Mouse (Mus musculus) embryonic facial prominence, embryonic 13.5 days (tissue): ENCODE results near the gene Map1b. TPM values are rescaled to one million over a fixed set of nuclear protein-coding genes. Genes with fewer than 3 reads are reported as not detected.

ENCODE experiments used
- ATAC-seq: fragments of 200-750 bp; cut with Nextera tagmentation; 2 replicates; pipeline ENCODE4 v1.8.0; 2017; ENCODE audit warnings: low read depth; ENCODE audit not compliant: insufficient number of reproducible peaks, insufficient read depth, low FRiP score, low TSS enrichment
- H3K27ac ChIP-seq: fragments of 300-500 bp; sonication (generic); 2 replicates; pipeline ENCODE4 v1.5.1; 2015; ENCODE audit warnings: moderate library complexity, mild to moderate bottlenecking, inconsistent platforms
- H3K27me3 ChIP-seq: fragments of 300-500 bp; sonication (generic); 2 replicates; pipeline ENCODE4 v1.6.1; 2015; ENCODE audit warnings: mild to moderate bottlenecking, inconsistent platforms
- H3K36me3 ChIP-seq: fragments of 300-500 bp; sonication (generic); 2 replicates; pipeline ENCODE4 v1.6.1; 2015; ENCODE audit warnings: mild to moderate bottlenecking, inconsistent platforms
- H3K4me1 ChIP-seq: fragments of 300-500 bp; sonication (generic); 2 replicates; pipeline ENCODE4 v1.6.1; 2015; ENCODE audit warnings: inconsistent platforms
- H3K4me2 ChIP-seq: fragments of 300-500 bp; sonication (generic); 2 replicates; pipeline ENCODE4 v1.6.1; 2015; ENCODE audit warnings: moderate library complexity, mild to moderate bottlenecking, inconsistent platforms
- H3K4me3 ChIP-seq: fragments of 300-500 bp; sonication (generic); 2 replicates; pipeline ENCODE4 v1.5.1; 2015; ENCODE audit warnings: mild to moderate bottlenecking, inconsistent platforms
- H3K9ac ChIP-seq: fragments of 300-500 bp; sonication (generic); 2 replicates; pipeline ENCODE4 v1.6.1; 2015; ENCODE audit warnings: mild to moderate bottlenecking, inconsistent platforms
- H3K9me3 ChIP-seq: fragments of 300-500 bp; sonication (generic); 2 replicates; pipeline ENCODE4 v1.6.1; 2016; ENCODE audit warnings: inconsistent platforms
- WGBS: fragments of 180-500 bp; shearing (Covaris S2); methylation state at CpG from one replicate; pipeline ENCODE4 v1.1.7; 2015; ENCODE audit warnings: mixed read lengths; 5-methylcytosine and 5-hydroxymethylcytosine counted together
- polyA plus RNA-seq: library from polyadenylated mRNA; unstranded; fragments of >200 nt; fragmentation: Nextera tagmentation; extraction: Ambion mirVana; gene quantifications from 2 replicates; pipeline ENCODE4 v1.2.1, GENCODE M21; 2015

The Map1b gene
- polyA plus RNA-seq, 1 experiment from 2014 or later = 176 TPM

DNA sequence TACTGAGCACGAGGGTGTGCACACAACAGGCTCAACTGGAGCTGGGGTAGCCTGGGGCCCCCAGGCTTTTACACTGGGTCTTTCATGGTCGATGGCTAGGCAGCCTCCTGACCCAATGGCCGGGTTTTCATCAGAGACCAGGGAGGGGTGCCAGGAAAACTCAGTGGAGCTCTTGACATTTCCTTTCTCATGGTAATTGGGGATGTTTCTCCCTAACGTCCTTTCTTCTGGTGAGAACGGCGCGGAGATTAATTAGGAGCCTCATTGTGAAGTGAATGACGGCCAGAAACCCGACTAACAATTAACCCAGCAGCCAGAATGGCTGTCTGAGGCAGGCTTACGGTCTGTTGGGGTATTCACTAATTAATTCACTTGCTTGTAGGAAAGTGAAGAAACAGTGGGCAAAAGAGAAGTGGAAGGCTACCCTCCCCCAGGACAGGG is 71.9 kb downstream of the Map1b start:
- ATAC-seq = no peak
- Histone ChIP-seq H3K36me3 (peaks cover 17% of the 10 kb centered on the region), H3K4me3 (no peak overlapping the region), H3K27ac (no peak overlapping the region), H3K4me1 (peaks cover 52% of the 10 kb centered on the region), H3K4me2 (no peak overlapping the region), H3K9me3 (no peaks in the 10 kb centered on the region), H3K27me3 (no peaks in the 10 kb centered on the region), H3K9ac (no peak overlapping the region)
- WGBS = 14% methylated on average over 10 of the region's 10 CpGs

DNA sequence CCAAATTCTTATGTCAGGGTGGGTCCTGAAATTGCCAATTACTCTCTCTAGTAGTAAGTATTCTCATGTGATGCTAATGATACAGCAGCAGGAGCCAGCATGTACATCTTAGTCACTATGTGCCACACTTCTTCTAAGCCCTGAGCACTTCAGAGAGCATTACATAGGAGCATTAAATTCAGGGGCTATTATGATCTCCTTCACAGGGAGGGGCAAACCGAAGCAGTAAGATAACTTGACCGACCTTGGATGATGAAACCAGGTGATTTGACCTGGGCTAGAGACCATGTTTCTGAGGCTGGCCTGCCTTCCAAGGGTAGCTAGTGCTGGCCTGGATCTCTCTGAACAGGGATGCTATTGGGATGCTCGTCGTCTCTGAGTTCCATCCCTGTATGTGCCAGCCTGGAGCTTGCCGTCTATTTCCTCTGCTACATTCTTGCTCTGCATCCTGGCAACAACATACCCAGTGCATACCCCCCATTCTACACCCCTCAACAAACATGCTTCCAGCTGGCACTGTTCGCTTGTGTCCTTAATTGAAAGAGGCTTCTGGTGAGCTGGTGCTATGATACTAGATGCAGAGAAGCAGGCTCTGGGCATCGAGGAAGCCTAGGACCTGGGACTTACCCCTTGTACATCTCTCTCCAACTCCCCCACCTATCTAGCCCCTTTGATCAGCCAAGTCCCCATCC is 72.7 kb downstream of the Map1b start:
- Histone ChIP-seq H3K4me1 (peaks cover 44% of the 10 kb centered on the region), H3K27me3 (no peaks in the 10 kb centered on the region), H3K4me2 (no peak overlapping the region), H3K4me3 (no peak overlapping the region), H3K9ac (no peak overlapping the region), H3K9me3 (no peaks in the 10 kb centered on the region), H3K36me3 (peaks cover 18% of the 10 kb centered on the region), H3K27ac (no peak overlapping the region)
- ATAC-seq = no peak
- 73% methylated on average over 7 of the region's 7 CpGs for WGBS

DNA sequence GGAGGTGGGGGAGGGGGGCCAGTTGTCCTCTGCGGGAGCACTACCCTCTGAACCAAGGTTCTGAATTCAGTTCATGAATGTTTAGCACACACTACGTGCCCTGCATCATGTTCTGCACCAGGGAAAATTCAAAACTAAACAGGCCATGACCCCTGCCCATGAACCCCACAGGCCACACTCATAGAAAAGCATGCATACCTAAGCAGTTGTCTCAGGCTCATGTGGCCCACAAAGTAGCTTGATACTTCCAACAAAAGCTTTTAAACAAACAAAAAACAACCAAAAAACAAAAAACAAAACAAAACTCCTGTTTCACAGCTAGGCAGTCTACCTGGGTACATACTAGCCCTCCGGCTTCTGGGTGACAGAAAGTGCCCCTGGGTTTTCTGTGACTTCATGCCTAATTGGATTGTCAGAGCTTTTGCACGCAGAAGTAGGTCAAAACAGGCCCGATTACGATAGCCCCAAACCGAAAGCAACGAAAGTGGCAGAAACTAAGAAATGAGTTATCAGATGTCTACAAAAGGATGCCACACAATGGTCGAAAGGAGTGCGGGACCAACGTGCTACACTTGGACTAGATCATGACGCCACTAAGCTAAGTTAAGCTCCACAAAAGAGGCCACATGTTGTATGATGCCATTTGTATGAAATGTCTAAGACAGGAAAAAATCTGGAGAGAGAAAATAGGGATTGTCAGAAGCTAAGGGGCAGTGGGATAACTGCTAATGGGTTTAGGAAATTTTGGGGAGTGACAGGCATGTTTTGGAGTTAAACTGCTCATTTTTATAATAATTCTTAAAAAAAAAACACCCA is 73.7 kb downstream of the Map1b start:
- no peak for ATAC-seq
- Histone ChIP-seq H3K36me3 (peaks cover 21% of the 10 kb centered on the region), H3K9me3 (no peaks in the 10 kb centered on the region), H3K27ac (no peak overlapping the region), H3K4me3 (no peak overlapping the region), H3K4me1 (peaks cover 38% of the 10 kb centered on the region), H3K4me2 (no peak overlapping the region), H3K9ac (no peak overlapping the region), H3K27me3 (no peaks in the 10 kb centered on the region)
- 60% methylated on average over 12 of the region's 12 CpGs for WGBS

DNA sequence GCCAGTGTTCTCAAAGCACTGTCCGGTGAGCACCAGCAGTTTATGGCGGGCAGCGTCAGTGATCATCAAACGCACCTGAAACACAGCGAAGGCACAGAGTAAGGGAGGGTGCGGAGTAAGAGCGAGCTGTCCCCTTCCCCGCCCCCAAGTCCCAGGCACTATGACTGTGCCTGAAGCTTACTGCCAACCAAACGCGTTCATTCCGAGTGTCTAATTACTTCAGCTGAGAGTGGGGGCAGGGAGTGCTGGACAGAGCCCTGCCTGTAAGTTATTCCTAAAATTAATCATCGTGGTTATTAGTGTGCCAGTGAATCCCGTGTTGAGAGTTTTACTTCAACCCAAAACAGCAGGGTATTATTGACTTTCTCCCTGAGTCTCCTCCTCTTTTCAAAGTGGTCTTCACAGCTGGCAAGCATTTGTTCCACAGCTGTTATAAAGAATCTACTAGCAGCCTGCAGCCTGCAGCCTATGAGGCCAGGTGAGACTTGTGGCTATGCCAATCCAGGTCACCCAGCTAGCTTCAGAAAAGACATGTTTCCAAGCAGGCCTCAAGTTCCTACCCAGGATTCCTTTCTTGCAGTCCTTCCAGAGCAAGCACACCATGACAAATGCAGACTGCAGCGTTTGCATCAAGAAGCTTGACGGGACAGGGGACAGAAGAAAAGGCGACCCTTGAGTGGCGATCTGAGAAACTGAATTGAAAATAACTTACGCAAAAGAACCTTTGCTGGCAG is 74.5 kb downstream of the Map1b start:
- no peak overlapping the region for H3K4me2 ChIP-seq
- no peaks in the 10 kb centered on the region for H3K9me3 ChIP-seq
- no peak for ATAC-seq
- no peak overlapping the region for H3K27ac ChIP-seq
- no peaks in the 10 kb centered on the region for H3K27me3 ChIP-seq
- H3K4me3 ChIP-seq = no peak overlapping the region
- H3K4me1 ChIP-seq = peaks cover 34% of the 10 kb centered on the region
- H3K36me3 ChIP-seq = peaks cover 29% of the 10 kb centered on the region
- no peak overlapping the region for H3K9ac ChIP-seq
- WGBS = 36% methylated on average over 18 of the region's 18 CpGs

DNA sequence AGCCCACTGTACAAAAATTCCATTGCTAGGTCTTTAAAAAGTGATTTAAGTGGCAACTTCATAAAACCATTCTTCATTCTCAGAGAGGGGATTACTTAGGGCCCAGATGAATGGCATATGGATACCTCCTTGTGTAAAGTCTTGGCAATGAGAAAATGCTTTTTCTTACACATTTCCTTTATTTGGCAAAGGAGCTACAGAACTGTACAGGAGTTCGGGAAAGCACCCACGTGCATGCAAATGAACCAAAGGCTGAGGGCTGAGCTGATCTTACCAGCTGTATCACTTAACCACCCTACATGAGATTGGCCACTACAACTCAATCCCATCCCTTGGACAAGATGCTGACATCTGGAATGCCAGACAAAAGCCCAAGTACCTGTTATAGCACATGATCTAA is 76.1 kb downstream of the Map1b start:
- Histone ChIP-seq H3K9me3 (no peaks in the 10 kb centered on the region), H3K27me3 (no peaks in the 10 kb centered on the region), H3K27ac (no peak overlapping the region), H3K4me3 (no peak overlapping the region), H3K9ac (no peak overlapping the region), H3K36me3 (peaks cover 39% of the 10 kb centered on the region), H3K4me2 (no peak overlapping the region), H3K4me1 (peaks cover 27% of the 10 kb centered on the region)
- 95% methylated on average over 2 of the region's 2 CpGs for WGBS
- ATAC-seq = no peak

DNA sequence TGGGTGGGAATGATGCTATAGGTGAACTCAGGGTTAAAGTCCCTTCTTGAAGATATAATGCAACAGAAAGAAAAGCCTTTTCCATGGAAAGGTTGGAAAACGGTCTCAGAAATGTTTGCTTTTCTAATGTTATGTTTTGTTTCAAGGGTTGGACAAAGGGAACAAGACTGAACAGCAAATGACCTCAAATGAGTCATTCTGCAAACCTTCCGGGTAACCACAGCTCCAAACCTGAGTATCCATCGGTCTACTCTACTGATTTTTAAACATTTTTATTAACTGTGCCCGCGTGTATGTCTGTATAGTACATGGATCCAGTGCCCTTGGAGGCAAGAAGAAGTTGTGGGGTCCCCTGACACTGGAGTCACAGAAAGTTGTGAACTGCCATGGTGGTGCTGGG is 77.0 kb downstream of the Map1b start:
- 96% methylated on average over 5 of the region's 5 CpGs for WGBS
- Histone ChIP-seq H3K36me3 (peaks cover 48% of the 10 kb centered on the region), H3K4me3 (no peak overlapping the region), H3K9me3 (no peaks in the 10 kb centered on the region), H3K9ac (no peak overlapping the region), H3K27ac (no peak overlapping the region), H3K4me2 (no peak overlapping the region), H3K27me3 (no peaks in the 10 kb centered on the region), H3K4me1 (peaks cover 19% of the 10 kb centered on the region)
- ATAC-seq = no peak

DNA sequence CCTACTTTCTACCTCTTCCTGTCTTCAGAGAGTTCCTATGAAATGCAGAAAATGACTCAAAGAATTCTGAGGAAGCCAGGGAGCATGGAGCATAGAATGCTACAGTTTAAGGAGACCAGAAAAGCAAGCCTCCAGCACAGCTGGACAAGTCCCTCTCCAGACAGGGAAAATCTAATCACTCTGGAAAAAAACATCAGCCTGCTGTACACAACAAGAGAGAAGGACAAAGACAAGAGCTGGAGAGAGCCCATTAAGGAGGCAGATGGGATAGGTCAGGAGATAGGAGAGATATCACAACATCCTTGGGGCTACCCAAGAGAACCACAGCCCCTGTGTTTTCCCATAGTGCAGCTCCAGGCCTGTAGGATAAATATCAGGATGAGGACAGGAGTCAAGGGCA is 79.3 kb downstream of the Map1b start:
- Histone ChIP-seq H3K27me3 (no peaks in the 10 kb centered on the region), H3K27ac (no peak overlapping the region), H3K9ac (no peak overlapping the region), H3K4me3 (no peak overlapping the region), H3K36me3 (peaks cover 71% of the 10 kb centered on the region), H3K9me3 (no peaks in the 10 kb centered on the region), H3K4me2 (no peak overlapping the region), H3K4me1 (peaks cover 11% of the 10 kb centered on the region)
- ATAC-seq = no peak

DNA sequence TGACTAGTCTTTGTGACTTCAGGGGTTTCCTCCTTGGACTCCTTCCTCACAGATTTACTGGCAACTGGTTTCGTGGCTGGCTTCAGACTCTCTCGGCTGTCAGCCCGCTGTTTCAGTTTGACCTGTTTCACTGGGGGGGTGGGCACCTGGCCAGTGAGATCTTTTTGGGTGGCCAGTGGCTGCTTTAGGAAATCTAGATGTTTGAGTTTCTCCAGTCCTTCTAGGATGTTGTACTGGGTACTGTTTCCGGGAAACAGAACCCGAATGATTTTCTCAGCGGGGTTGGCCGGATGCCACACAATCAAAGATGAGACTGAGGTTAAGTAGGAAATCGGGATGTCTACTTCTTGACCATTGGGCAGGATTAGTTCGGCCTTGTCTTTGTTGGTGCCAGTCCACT is 81.8 kb downstream of the Map1b start:
- H3K36me3 ChIP-seq = peaks cover 80% of the 10 kb centered on the region
- ATAC-seq = no peak
- H3K9me3 ChIP-seq = no peaks in the 10 kb centered on the region
- WGBS = 95% methylated on average over 9 of the region's 9 CpGs
- H3K27me3 ChIP-seq = no peaks in the 10 kb centered on the region
- 0 out of 2 replicates have a peak, but pooled peaks cover 3% of the 10 kb centered on the region for H3K4me1 ChIP-seq
- H3K4me2 ChIP-seq = no peak overlapping the region
- H3K9ac ChIP-seq = no peak overlapping the region
- H3K4me3 ChIP-seq = no peak overlapping the region
- no peak overlapping the region for H3K27ac ChIP-seq

DNA sequence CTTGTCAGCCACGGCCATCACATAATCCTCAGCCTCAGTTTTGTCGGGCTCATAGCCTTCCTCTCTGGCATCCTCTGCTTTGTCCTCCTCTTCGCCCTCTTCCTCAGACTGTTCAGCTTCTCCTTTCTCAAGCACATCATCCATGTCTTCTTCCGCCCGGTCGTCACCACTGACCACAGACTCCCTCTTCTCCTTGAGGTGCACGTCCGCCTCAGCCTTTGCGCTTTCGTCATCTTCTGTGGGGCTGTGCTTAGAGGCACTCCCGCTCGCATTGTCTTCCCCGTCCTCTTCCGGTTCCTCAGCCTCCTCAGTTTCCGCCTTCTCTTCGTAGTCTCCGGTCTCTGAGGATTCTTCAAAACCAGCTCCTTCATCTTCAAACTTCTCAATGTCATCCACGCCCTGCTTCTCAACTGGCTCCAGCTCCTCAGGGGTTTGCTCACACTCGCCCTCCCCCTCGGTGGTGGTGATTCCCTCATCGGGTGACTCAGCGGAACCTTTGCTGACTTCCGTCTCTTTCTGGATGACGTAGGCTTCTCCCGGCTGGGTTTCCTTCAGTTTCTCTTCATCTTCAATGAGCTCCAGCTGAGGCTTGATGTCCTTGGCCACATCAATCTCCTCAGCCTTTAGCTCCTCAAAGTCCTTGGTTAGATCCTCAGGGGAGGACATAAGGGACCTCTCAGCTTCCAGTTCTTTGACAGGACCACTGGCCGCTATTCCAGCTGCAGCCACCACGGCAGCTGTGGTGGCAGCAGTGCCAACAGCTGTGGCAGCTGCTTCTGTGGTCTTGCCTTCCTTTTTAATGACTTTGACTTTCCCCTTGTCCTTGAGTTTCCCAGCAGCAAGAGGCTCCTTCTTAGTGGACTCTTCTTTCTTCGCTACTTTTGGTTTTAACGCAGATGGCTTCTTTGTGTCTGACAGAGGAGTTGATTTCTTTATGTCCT is 83.0 kb downstream of the Map1b start:
- no peaks in the 10 kb centered on the region for H3K27me3 ChIP-seq
- H3K9me3 ChIP-seq = no peaks in the 10 kb centered on the region
- no peak overlapping the region for H3K9ac ChIP-seq
- no peak for ATAC-seq
- peaks cover 87% of the 10 kb centered on the region for H3K36me3 ChIP-seq
- 92% methylated on average over 29 of the region's 29 CpGs for WGBS
- no peak overlapping the region for H3K4me2 ChIP-seq
- 0 out of 2 replicates have a peak, but pooled peaks cover 3% of the 10 kb centered on the region for H3K4me1 ChIP-seq
- H3K4me3 ChIP-seq = no peak overlapping the region
- H3K27ac ChIP-seq = no peak overlapping the region

DNA sequence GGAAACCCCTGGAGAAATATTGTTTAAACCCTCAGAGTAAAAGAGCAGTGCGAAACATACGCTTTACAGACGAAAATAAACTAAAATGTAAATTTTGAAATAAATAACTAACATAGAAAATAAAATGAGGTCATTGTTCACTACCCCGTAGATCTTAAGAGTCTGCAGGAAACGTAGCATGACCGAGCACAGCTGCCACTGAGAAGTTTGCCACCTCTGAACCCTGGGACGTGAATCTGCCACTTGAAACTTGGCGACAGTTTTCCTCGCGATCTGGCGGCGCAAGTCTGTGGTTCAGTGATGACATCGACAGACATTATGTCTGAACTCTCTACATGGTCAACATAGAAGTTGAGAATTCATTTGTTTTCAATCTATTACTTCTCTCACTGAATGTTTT is 92.8 kb downstream of the Map1b start:
- Histone ChIP-seq H3K4me3 (no peak overlapping the region), H3K36me3 (peaks cover 40% of the 10 kb centered on the region)
- WGBS = 86% methylated on average over 13 of the region's 13 CpGs

DNA sequence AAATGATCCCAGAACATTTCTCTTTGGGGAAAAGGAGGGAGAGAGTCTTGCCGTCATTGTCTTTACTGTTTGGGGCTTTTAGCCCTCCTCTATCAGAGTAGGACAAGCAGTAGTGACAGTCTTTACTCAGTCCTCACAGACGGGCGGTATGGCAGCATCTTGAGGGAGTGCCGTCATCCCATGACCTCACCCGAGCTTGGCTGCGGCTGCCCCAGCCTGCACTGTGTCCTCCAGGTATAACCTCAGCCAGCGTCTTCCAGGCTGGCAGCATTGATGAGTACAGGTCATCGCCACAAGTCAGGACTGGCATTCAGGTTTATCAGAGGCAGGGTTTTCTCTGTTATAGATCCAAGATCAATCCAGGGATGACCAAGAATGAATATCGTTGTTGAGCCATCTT is 99.7 kb downstream of the Map1b start:
- Histone ChIP-seq H3K27ac (no peak overlapping the region), H3K4me1 (peaks cover 39% of the 10 kb centered on the region), H3K4me2 (no peak overlapping the region), H3K36me3 (peaks cover 36% of the 10 kb centered on the region), H3K4me3 (no peak overlapping the region), H3K27me3 (no peaks in the 10 kb centered on the region), H3K9me3 (no peaks in the 10 kb centered on the region), H3K9ac (no peak overlapping the region)
- ATAC-seq = no peak
- 83% methylated on average over 9 of the region's 9 CpGs for WGBS

More for the DNA sequence above, 92.8 kb downstream of the Map1b start:
- Histone ChIP-seq H3K9ac (no peak overlapping the region), H3K4me2 (no peak overlapping the region), H3K4me1 (no peaks in the 10 kb centered on the region), H3K27ac (no peak overlapping the region), H3K9me3 (no peaks in the 10 kb centered on the region), H3K27me3 (no peaks in the 10 kb centered on the region)
- no peak for ATAC-seq
